Mouse (Mus musculus) small intestine, adult 2 months (tissue): ENCODE data around the gene Wdr66.
"Not testable (repeated sequence)": the region's sequence is repeated elsewhere in the genome, so short reads cannot be mapped to it uniquely, and the experiment has no call there.

Source experiments
- CTCF ChIP-seq: fragments of 200-500 bp; IDR thresholded peaks from 2 replicates; pipeline ENCODE4 v1.5.1; 2012; ENCODE audit warnings: low read depth, mild to moderate bottlenecking, control low read depth, inconsistent platforms, low read length, moderate library complexity, mixed read lengths; ENCODE audit not compliant: insufficient replicate concordance, insufficient read length; ENCODE audit errors: extremely low read depth
- POLR2A ChIP-seq: fragments of 200-500 bp; IDR thresholded peaks from 2 replicates; pipeline ENCODE4 v1.6.1; 2012; ENCODE audit warnings: low read depth, mild to moderate bottlenecking, control low read depth, inconsistent platforms, low read length, moderate library complexity

DNA sequence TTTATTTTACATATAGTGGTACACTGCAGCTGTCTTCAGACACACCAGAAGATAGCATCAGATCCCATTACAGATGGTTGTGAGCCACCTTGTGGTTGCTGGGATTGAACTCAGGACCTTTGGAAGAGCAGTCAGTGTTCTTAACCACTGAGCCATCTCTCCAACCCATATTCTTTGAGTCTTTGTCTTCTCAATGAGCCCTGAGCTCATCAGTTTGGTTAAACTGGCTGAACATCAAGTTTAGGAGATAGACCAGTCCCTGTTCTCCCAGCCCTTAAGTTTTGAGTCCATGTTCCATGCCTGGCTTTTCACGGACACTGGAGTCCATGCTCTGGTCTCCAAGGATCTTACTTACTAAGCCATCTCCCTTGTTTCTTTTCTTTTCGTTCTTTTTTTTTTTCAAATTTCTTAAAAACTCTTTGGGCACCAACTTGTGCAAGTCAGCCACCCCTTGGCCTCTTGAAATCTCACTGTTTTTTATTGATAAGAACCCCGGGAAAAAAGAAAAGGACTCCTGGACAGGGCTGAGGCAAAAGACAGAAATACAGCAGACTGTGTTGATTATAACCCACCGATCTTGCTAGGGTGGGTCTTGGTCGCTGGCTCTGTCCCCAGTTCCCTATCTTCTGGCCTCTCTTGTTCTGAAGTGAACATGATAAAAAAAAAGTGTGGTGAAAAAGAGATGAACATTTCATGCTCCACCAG lies 29.4 kb upstream of the Wdr66 start:
- not testable (repeated sequence) for TF ChIP-seq CTCF, POLR2A
